Mouse (Mus musculus) heart, adult 2 months (tissue): Measurements from ENCODE around the gene Nek8.

Experiments
- CTCF ChIP-seq: fragments of 200-600 bp; IDR thresholded peaks from 2 replicates; pipeline ENCODE4 v1.8.1; 2022; ENCODE audit warnings: antibody characterized with exemption, mild to moderate bottlenecking, moderate library complexity
- EP300 ChIP-seq: fragments of 200-500 bp; IDR thresholded peaks from 2 replicates; pipeline ENCODE4 v1.6.1; 2011; ENCODE audit warnings: low read depth, low read length, control low read depth; ENCODE audit not compliant: insufficient read depth
- POLR2A ChIP-seq: fragments of 200-500 bp; IDR thresholded peaks from 2 replicates; pipeline ENCODE4 v1.6.1; 2011; ENCODE audit warnings: mild to moderate bottlenecking, low read depth, low read length, control low read depth; ENCODE audit not compliant: insufficient read depth

DNA sequence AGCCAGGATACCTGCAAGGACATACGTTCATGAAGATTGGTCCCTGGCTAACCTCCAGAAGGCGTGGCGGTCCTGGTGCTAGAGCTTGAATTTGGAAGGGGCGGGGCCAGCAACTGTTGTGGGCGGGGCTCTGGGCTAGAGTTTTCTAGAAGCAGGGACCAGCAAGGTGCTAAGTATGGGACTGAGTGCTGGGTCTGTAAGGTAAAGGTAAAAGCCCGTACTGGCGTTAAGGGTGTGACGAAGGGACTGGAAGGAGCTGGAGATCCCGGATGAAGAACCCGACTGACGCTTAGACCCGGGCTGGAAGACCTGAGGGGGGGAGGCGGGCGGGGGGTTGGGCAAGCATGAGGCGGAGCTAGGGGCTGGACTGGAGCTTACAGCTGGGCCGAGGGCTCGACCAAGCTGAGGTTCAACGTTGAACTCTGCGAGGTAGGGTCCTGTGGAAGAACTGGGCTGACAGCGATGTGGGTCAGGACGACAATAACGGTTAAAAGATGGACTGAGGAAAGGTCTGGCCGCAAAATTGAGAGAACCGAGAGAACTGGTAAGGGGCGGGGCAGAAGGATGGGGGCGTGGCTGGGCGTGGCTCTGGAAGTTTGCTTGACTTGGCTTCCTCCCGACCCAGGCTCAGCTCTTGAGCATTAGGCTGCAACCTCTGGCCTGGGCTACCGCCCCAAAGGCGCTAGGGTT is 18.1 kb upstream of the Nek8 start:
- TF ChIP-seq CTCF (no peak), POLR2A (peak; percentile 46; the same call in 1 of the 2 replicates), EP300 (no peak)
